Mouse (Mus musculus): Measurements from ENCODE around the gene Ankrd65. TPM values are rescaled to one million over a fixed set of nuclear protein-coding genes. Genes with fewer than 3 reads are reported as not detected.

Ankrd65 gene
- polyA plus RNA-seq, 1 experiment from 2014 or later: 0.18 TPM

GRCm38 (mm10) chr4:155821025-155821424, 30.8 kb downstream of the Ankrd65 start:
- no peak overlapping the region for H3K9ac ChIP-seq (replicated peaks)
- H3K9me3 ChIP-seq: no peaks in the 10 kb centered on the region
- H3K4me2 ChIP-seq: no peak overlapping the region
- no peak for ATAC-seq (ENCODE audit: insufficient number of reproducible peaks, insufficient read depth, low FRiP score, low TSS enrichment, low read depth)
- no peak overlapping the region for H3K4me3 ChIP-seq (replicated peaks)
- no peaks in the 10 kb centered on the region for H3K27me3 ChIP-seq
- peaks cover 96% of the 10 kb centered on the region for H3K36me3 ChIP-seq
- WGBS: 83% methylated on average over 7 of the region's 7 CpGs
- no peak overlapping the region for H3K27ac ChIP-seq
- H3K4me1 ChIP-seq (replicated peaks): no peaks in the 10 kb centered on the region

- Histone ChIP-seq H3K9me3 (no peaks in the 10 kb centered on the region), H3K4me2 (no peak overlapping the region), H3K4me3 (replicated peaks) (no peak overlapping the region), H3K4me1 (replicated peaks) (no peaks in the 10 kb centered on the region), H3K27me3 (no peaks in the 10 kb centered on the region), H3K9ac (replicated peaks) (no peak overlapping the region), H3K36me3 (peaks cover 95% of the 10 kb centered on the region), H3K27ac (no peak overlapping the region)
- WGBS: 96% methylated on average over 16 of the region's 16 CpGs
- 0 out of 2 replicates have a peak, but pooled peaks have one; percentile 56 for ATAC-seq (ENCODE audit: insufficient number of reproducible peaks, insufficient read depth, low FRiP score, low TSS enrichment, low read depth)
Measured at GRCm38 (mm10) chr4:155823443-155823842, 33.2 kb downstream of the Ankrd65 start.

- peaks cover 51% of the 10 kb centered on the region for H3K36me3 ChIP-seq
Measured at GRCm38 (mm10) chr4:155829866-155830265, 39.6 kb downstream of the Ankrd65 start.

GRCm38 (mm10) chr4:155830596-155830995, 40.4 kb downstream of the Ankrd65 start:
- WGBS: 52% methylated on average over 8 of the region's 8 CpGs
- H3K4me1 ChIP-seq (replicated peaks): peaks cover 21% of the 10 kb centered on the region
- H3K27me3 ChIP-seq: no peaks in the 10 kb centered on the region
- H3K27ac ChIP-seq: no peak overlapping the region
- ATAC-seq (ENCODE audit: insufficient number of reproducible peaks, insufficient read depth, low FRiP score, low TSS enrichment, low read depth): no peak
- no peak overlapping the region for H3K9ac ChIP-seq (replicated peaks)
- peak overlapping the region; percentile 86 for H3K4me3 ChIP-seq (replicated peaks)
- H3K4me2 ChIP-seq: peak overlapping the region; percentile 97
- peaks cover 44% of the 10 kb centered on the region for H3K36me3 ChIP-seq
- H3K9me3 ChIP-seq: no peaks in the 10 kb centered on the region

More at GRCm38 (mm10) chr4:155829866-155830265, 39.6 kb downstream of the Ankrd65 start:
- Histone ChIP-seq H3K4me2 (no peak overlapping the region), H3K27me3 (no peaks in the 10 kb centered on the region), H3K9me3 (no peaks in the 10 kb centered on the region), H3K4me1 (replicated peaks) (peaks cover 21% of the 10 kb centered on the region), H3K4me3 (replicated peaks) (no peak overlapping the region), H3K27ac (no peak overlapping the region), H3K9ac (replicated peaks) (no peak overlapping the region)
- 93% methylated on average over 4 of the region's 4 CpGs for WGBS
- ATAC-seq (ENCODE audit: insufficient number of reproducible peaks, insufficient read depth, low FRiP score, low TSS enrichment, low read depth): no peak

- peak within 1 kb of the TSS; percentile 97 for H3K4me2 ChIP-seq
- H3K9me3 ChIP-seq: no peaks in the 10 kb centered on the region
- H3K9ac ChIP-seq (replicated peaks): peak within 1 kb of the TSS; percentile 85
- peak within 1 kb of the TSS; percentile 86 for H3K4me3 ChIP-seq (replicated peaks)
- peaks cover 21% of the 10 kb centered on the region for H3K4me1 ChIP-seq (replicated peaks)
- H3K36me3 ChIP-seq: peaks cover 40% of the 10 kb centered on the region
- ATAC-seq (ENCODE audit: insufficient number of reproducible peaks, insufficient read depth, low FRiP score, low TSS enrichment, low read depth): peak; percentile 90
- no peaks in the 10 kb centered on the region for H3K27me3 ChIP-seq
- H3K27ac ChIP-seq: peak within 1 kb of the TSS; percentile 88
- WGBS: under 1% methylated on average over 49 of the region's 49 CpGs
Measured at GRCm38 (mm10) chr4:155831205-155831766, 41.0 kb downstream of the Ankrd65 start, which contains the start of gene Aurkaip1. Gene Aurkaip1, plus strand, starts transcription at chr4:155831272.

GRCm38 (mm10) chr4:155831831-155832230, 41.6 kb downstream of the Ankrd65 start:
- Histone ChIP-seq H3K4me1 (replicated peaks) (peaks cover 21% of the 10 kb centered on the region), H3K9ac (replicated peaks) (peak overlapping the region; percentile 85), H3K4me3 (replicated peaks) (peak overlapping the region; percentile 86), H3K36me3 (peaks cover 35% of the 10 kb centered on the region), H3K9me3 (no peaks in the 10 kb centered on the region), H3K27ac (peak overlapping the region; percentile 88), H3K4me2 (peak overlapping the region; percentile 97), H3K27me3 (no peaks in the 10 kb centered on the region)
- WGBS: 2% methylated on average over 25 of the region's 25 CpGs
- ATAC-seq (ENCODE audit: insufficient number of reproducible peaks, insufficient read depth, low FRiP score, low TSS enrichment, low read depth): no peak; the same call in none of the 2 replicates

- WGBS: 55% methylated on average over 10 of the region's 10 CpGs
- peak overlapping the region; percentile 88; the same call in 1 of the 2 replicates for H3K27ac ChIP-seq
- no peak for ATAC-seq (ENCODE audit: insufficient number of reproducible peaks, insufficient read depth, low FRiP score, low TSS enrichment, low read depth)
Measured at GRCm38 (mm10) chr4:155832321-155832720, 42.1 kb downstream of the Ankrd65 start.

GRCm38 (mm10) chr4:155833234-155833633, 43.0 kb downstream of the Ankrd65 start:
- Histone ChIP-seq H3K36me3 (peaks cover 22% of the 10 kb centered on the region), H3K4me3 (replicated peaks) (no peak overlapping the region), H3K27ac (no peak overlapping the region), H3K4me1 (replicated peaks) (peaks cover 21% of the 10 kb centered on the region), H3K9me3 (no peaks in the 10 kb centered on the region), H3K9ac (replicated peaks) (no peak overlapping the region), H3K27me3 (no peaks in the 10 kb centered on the region), H3K4me2 (peak overlapping the region; percentile 97; the same call in 1 of the 2 replicates)
- 84% methylated on average over 4 of the region's 4 CpGs for WGBS
- ATAC-seq (ENCODE audit: insufficient number of reproducible peaks, insufficient read depth, low FRiP score, low TSS enrichment, low read depth): no peak

More at GRCm38 (mm10) chr4:155832321-155832720, 42.1 kb downstream of the Ankrd65 start:
- Histone ChIP-seq H3K9ac (replicated peaks) (peak overlapping the region; percentile 85), H3K4me1 (replicated peaks) (peaks cover 21% of the 10 kb centered on the region), H3K36me3 (peaks cover 30% of the 10 kb centered on the region), H3K9me3 (no peaks in the 10 kb centered on the region), H3K4me3 (replicated peaks) (peak overlapping the region; percentile 86), H3K4me2 (peak overlapping the region; percentile 97), H3K27me3 (no peaks in the 10 kb centered on the region)

GRCm38 (mm10) chr4:155833836-155834235, 43.6 kb downstream of the Ankrd65 start:
- no peak overlapping the region for H3K9ac ChIP-seq (replicated peaks)
- no peaks in the 10 kb centered on the region for H3K27me3 ChIP-seq
- H3K4me1 ChIP-seq (replicated peaks): peaks cover 22% of the 10 kb centered on the region
- 41% methylated on average over 2 of the region's 2 CpGs for WGBS
- H3K4me2 ChIP-seq: no peak overlapping the region
- no peaks in the 10 kb centered on the region for H3K9me3 ChIP-seq
- H3K36me3 ChIP-seq: peaks cover 18% of the 10 kb centered on the region
- H3K27ac ChIP-seq: 0 out of 2 replicates have a peak overlapping the region, but pooled peaks have one; percentile 47
- 0 out of 2 replicates have a peak, but pooled peaks have one; percentile 22 for ATAC-seq (ENCODE audit: insufficient number of reproducible peaks, insufficient read depth, low FRiP score, low TSS enrichment, low read depth)
- no peak overlapping the region for H3K4me3 ChIP-seq (replicated peaks)

GRCm38 (mm10) chr4:155837404-155838010, 47.3 kb downstream of the Ankrd65 start:
- no peaks in the 10 kb centered on the region for H3K9me3 ChIP-seq
- H3K27me3 ChIP-seq: peaks cover 8% of the 10 kb centered on the region; the same call in 1 of the 2 replicates
- no peak overlapping the region for H3K4me3 ChIP-seq (replicated peaks)
- H3K4me2 ChIP-seq: no peak overlapping the region
- WGBS: 79% methylated on average over 11 of the region's 11 CpGs
- no peak for ATAC-seq (ENCODE audit: insufficient number of reproducible peaks, insufficient read depth, low FRiP score, low TSS enrichment, low read depth)
- H3K27ac ChIP-seq: no peak overlapping the region
- peaks cover 18% of the 10 kb centered on the region for H3K36me3 ChIP-seq
- H3K9ac ChIP-seq (replicated peaks): no peak overlapping the region
- peaks cover 46% of the 10 kb centered on the region for H3K4me1 ChIP-seq (replicated peaks)

Measured in limb, embryonic 12.5 days (tissue).